Mouse (Mus musculus): ENCODE measurements around the gene Gatad2b.
"Not testable (repeated sequence)": the region's sequence is repeated elsewhere in the genome, so short reads cannot be mapped to it uniquely, and the experiment has no call there.

Gene Gatad2b

DNA sequence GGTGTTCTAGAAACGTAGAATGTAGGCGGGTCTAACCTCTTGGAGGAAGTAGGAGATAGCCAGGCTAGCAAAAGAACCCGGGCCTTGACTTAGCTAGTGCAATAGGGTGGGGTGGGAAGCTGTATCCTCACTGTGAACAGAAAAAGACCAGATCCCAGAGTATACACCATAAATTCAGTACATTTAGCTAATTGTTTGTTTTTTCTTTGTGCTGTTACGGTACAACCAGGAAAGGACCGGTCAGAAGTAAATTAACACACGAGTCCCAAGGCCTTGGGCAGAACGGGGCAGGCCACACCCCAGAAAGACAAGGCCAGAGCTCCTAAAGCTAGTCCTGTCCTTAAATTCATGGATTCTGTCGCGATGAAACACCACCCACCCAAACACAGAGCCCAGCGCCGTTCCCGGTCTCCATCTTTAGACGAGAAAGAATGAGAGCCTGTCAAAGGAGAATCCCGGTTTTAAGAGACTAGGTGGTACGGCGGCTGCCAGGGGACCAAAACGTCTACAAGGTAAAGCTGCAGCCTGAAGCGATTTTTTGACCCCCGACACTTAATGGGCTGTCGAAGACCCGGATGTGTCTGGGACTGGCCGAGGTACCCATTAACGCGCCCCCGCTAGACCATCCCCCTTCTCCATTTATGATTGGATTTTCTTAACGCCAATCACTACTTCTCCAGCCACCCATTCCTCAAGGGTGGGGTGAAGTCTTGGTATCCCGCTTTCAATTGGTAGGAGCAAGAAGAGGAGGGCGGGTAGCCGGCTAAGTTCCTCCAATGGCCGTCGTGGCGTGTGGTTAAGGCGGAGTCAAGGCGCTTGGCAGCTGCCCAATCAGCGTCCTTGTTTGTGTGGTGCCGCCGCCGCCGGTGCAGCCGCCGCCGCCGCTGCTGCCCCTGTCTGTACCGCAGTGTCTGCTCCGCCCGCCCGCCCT is at the start of gene Gatad2b:
Gene Gatad2b, plus strand, starts transcription at position 834 of the 931 bp plus-strand sequence.
- DNase-seq (ENCODE audit: low read depth, low spot score) = peak; percentile 100

DNA sequence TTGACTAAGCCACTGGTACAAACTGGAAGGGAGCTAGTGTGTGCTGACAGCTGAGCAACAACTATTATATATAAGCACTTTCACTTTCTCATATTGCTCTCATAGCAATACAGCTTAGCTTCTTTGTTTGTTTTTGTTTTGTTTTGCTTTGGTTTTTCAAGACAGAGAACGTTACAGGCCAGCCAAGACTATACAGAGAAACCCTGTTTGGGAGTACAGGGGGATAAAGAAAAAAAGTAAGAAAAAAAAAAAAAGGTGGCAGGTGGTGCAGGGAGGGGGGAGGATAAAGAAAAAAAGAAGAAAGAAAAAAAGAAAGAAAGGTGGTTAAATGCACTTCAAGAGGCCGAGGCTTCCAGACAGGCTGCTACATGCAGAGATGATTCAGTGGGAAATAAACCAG is 47.6 kb upstream of the Gatad2b start:
- no peak for DNase-seq (ENCODE audit: low read depth, low spot score)

DNA sequence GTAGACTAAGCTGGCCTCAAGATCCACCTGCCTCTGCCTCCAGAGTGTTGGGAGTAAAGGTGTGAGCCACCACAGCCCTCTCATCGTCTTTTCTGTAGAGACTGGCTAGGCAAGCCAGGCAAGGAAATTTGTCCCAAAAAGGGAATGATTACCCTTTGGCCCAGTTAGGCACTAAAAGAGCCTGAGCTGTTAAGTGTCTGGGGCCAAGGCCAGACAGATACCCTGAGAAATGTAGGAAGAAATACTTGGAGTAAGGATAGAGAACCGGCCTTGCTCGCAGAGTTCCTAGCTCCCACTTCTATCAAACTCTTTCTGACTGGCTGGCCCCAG is 45.4 kb upstream of the Gatad2b start:
- DNase-seq (ENCODE audit: low read depth, low spot score) = no peak

DNA sequence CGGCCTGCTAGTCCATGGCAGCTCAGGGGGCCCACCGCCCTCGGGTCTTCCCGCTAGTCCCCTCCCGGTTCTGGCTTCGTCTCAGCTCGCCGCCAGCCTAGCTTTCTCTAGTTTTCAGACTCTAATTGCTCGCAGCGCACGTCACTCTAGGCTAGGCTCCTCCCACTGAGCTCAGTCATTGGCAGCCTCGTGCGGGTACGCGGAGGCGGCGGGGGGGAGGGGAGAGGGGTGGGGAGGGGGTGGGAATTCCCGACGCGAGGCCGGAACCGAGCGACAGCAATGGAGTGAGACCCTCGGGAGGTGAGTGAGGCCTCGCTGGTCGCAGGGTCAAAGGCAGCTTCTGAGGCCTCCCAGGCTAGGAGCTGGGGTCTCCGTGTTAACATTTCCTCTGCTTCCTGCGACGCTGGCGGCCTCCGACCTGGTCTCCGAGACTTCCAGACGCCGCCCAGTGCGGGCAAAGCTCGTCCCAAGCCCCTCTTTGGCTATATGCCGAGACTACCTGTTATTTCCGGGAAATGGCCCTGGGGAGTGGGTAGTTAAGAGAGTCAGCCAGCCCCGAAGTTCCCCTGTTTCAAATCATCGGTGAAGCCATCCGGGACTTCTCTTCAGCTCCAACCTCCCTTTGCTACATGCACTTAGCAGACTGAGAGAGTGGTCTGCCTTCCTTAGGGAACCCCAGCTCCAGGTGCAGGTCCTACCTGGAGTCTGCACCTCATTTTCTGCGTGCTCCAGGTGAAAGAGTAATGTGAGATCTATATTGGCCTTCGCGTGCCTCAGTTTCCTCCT is 44.8 kb upstream of the Gatad2b start, which contains the start of gene Slc39a1:
Gene Slc39a1, plus strand, starts transcription at position 213 of the 786 bp plus-strand sequence.
- peak; percentile 91 for DNase-seq (ENCODE audit: low read depth, low spot score)

DNA sequence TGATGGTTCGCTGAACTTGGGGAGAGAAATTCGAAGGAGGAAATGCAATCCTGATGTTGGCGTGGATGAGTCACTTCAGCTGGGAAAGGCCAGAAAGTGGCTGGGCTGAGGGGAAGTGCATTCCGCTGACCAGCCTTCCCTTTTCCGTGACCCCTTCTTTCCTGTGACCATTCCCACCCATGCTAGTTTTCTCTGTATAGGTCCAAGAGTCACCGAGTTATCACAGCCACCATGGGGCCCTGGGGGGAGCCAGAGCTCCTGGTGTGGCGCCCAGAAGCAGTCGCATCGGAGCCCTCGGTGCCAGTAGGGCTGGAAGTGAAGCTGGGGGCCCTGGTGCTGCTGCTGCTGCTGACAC is 44.3 kb upstream of the Gatad2b start:
- DNase-seq (ENCODE audit: low read depth, low spot score) = no peak

DNA sequence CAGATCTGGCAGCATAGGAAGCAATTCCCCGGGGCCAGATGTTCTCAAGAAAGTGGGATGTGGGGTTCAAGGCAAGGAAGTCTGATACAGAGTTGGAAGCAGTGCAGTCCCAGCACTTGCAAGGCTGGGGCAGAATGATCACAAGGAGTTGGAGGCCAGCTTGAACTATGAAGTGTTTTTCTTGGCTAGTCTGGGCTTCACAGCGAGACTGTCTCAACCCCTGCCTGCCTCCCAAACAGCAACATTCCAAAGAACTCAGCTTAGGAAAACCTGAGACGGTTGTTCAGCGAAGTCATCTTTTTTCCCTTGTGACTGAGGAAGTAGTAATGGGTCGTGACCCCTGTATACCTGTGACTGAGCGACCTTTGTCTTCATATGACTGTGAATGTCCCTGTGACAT is 42.2 kb upstream of the Gatad2b start:
- DNase-seq (ENCODE audit: low read depth, low spot score) = no peak

DNA sequence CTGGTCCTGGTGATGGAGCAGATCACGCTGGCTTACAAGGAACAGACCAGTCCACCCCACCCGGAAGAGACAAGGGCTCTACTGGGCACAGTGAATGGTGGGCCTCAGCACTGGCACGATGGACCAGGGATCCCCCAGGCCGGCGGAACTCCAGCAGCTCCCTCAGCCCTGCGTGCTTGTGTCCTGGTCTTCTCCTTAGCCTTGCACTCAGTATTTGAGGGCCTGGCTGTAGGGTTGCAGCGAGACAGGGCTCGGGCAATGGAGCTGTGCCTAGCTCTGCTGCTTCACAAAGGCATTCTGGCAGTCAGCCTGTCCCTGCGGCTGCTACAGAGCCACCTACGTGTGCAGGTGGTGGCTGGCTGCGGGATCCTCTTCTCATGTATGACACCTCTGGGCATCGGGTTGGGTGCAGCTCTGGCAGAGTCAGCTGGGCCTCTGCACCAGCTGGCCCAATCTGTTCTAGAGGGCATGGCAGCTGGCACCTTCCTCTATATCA is 41.2 kb upstream of the Gatad2b start:
- DNase-seq (ENCODE audit: low read depth, low spot score) = not testable (repeated sequence)

DNA sequence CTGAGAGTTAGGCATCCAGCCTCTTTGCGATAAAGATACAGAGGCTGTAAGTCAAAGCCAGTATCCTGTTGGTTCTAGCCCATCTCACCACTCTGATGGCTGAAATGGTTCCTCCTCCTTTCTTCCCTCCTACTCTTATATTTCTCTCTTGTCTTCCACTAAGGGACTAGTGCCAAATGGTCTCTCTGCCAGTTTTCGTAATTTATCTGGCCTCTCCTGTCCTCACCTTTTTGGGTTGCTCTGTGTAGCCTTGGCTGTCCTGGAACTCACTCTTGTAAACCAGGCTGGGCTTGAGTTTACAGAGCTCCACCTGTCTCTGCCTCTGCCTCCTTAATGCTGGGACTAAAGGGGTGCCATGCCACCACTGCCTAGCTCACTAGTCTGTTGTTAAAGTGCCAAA is 40.3 kb upstream of the Gatad2b start:
- not testable (repeated sequence) for DNase-seq (ENCODE audit: low read depth, low spot score)

DNA sequence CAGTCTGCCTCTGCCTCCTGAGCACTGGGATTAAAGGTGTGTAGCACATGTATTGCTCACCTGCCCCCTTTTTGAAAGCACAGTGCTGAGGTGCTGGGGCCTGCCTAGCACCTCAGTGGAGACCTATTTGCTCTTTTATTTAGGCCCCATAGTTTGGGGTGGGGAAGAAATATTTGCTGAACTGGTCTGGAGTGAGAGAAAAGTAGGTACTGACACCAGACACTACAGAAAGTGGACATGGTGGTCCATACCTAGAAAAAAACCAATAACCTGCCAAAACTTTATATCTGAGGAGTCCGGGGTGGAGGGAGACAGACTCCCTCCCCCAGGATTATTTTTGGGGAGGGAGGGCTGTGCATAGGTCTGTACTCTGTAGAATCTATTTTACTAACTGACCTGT is 39.8 kb upstream of the Gatad2b start:
- not testable (repeated sequence) for DNase-seq (ENCODE audit: low read depth, low spot score)

DNA sequence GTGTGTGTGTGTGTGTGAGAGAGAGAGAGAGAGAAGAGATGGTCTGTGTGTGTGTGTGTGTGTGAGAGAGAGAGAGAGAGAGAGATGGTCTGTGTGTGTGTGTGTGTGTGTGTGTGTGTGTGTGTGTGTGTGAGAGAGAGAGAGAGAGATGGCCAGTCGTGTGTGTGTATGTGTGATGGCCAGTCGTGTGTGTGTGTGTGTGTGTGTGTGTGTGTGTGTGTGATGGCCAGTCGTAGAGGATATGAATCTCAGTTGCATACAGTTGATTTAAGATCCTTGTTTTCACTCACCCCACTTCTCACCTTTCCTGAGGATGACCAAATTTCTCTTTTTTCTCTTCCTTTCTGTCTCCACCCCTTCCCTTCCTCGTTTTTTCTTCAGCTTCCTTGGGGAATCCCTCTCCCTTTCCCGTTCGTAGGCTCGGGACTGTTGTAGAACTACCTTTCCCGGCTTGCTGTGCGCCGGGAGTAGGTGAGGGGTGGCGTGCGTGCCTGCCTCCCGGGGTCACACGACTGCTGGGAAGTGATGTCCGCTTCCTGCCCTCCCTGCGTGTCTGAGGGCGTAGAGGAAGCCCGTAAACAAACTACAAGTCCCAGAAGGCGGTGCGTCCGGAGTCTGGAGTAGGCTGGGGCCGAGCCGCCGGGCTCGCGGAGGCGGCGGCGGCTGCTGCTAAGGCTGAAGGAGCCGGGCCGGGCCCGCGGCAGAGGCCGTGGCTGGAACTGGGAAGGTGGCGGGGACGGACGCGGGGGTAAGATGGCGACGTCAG is 39.1 kb upstream of the Gatad2b start, which contains the start of gene Crtc2:
Gene Crtc2, plus strand, starts transcription at position 511 of the 766 bp plus-strand sequence.
- peak; percentile 98 for DNase-seq (ENCODE audit: low read depth, low spot score)

DNA sequence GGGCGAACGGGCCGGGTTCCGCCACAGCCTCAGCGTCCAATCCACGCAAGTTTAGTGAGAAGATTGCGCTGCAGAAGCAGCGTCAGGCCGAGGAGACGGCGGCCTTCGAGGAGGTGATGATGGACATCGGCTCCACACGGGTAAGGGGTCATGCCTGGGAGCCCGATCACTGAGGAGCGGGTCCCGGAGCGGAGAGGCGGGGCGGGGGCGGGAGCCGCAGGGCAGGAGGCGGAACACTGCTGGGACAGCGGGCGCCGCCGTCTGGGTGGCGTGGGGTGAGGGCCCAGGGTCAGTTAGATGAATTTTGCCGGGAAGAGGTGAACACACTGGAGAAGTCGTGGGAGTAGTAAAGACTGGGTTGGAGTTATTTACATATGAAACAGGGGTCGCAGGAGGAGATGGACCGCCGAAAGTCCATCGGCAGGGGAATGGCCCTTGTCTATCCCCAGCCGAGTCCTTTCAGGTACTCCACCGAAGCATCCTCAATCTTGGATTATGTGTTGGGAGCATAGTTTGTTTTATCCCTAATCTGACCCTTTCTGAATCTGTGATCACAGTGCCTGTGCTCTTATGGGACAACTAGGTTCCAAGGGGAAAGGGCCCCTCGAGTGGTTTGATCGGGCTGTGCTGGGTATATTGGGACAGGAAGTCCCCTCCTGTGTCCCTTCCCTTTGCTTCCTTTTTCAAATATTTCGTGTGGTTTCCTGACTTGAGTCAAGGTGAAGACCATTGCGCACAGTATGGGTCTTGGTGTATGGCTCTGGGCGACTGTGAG is 38.4 kb upstream of the Gatad2b start:
- DNase-seq (ENCODE audit: low read depth, low spot score) = no peak

DNA sequence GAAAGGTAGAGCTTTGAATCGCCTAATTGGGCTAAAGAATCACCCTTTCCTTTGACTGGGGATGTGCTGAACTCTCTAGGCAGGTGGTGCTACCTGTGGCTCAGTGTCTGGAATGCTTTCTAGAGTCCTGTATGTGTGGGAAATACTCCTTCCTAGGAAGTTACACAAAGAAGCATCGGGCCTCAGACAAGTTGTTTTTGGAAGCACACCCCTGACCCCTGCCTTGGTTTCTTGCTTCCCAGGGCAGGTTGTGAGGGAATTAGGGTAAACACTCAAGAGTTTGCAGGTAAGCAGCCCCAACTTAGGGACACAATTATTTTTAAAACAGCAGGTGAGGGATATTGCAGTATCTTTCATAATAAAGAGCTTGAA is 37.8 kb upstream of the Gatad2b start:
- no peak for DNase-seq (ENCODE audit: low read depth, low spot score)

DNA sequence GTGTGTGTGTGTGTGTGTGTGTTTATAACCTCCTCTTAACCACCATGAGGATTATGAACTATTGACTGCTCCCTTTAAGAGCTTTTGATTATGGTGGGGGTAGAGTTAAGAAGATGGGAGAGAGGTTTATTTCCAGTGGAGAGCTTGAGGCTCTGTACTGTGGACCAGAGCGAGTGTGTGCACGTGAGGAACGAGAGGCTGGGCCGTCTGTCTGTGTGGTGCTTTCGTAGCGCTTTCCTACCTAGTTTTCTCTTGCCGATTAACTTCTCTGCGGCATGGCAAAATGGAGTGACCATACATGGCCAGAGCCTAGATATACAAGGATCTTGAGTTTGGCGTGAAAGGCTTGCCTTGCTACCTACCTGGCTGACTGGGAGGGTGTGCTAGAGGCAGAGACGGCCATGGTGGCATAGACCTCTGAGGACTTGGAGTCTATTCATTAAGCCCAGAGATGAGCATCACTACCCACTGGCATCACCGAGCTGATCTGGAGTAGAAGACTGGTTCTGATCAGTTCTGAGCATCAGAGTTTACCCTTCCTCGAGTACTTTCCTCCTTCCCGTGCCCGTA is 37.1 kb upstream of the Gatad2b start:
- no peak for DNase-seq (ENCODE audit: low read depth, low spot score)

DNA sequence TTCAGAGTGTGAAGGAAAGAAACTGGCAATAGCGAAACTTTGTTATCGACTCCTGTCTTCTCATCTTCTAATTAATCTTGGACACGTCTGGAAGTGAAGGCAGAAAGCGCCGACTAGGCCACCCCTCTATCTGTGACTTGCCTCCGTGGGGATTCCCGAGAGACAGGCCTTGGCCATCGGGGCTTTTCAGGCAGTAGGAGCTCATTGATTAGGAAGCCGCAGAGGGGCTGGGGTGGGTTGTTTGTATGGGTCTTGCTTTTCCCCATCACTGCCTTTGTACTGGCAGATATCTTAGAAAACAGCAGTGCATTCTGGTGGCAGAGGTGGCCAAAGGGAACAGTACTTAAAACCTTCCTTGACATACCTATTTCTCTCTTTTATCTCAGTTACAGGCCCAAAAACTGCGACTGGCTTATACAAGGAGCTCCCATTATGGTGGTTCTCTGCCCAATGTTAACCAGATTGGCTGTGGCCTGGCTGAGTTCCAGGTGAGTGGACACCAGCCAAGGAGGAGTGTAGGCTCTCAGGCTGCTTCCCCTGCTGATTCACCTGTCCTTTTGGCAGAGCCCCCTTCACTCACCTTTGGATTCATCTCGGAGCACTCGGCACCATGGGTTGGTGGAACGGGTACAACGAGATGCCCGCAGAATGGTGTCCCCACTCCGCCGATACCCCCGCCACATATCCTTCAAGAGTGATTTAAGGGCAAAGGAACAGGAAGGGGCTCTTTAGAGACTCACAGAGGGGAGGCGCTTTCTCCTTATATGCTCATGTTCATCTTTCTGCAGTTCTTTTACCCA is 36.0 kb upstream of the Gatad2b start:
- DNase-seq (ENCODE audit: low read depth, low spot score) = no peak

DNA sequence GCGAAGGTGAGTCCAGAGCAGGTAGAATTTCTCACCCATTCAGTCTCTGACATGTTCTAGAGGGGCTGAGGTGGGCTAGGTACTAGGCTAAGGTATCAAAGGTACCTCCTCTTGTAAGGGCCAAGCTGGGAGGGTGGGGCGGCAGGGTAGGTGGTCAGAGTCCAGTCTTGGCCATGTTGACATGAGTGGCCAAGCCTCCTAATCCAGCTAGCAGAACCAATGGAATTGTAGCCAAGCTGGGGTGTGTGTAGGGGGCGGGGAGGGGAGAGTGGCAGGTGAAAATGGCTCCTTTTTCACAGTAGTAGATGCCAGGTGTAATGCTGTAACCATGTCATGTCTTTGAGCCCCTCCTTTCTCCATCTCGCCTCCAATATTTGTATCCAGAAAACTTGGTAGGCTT is 34.5 kb upstream of the Gatad2b start:
- DNase-seq (ENCODE audit: low read depth, low spot score) = no peak

DNA sequence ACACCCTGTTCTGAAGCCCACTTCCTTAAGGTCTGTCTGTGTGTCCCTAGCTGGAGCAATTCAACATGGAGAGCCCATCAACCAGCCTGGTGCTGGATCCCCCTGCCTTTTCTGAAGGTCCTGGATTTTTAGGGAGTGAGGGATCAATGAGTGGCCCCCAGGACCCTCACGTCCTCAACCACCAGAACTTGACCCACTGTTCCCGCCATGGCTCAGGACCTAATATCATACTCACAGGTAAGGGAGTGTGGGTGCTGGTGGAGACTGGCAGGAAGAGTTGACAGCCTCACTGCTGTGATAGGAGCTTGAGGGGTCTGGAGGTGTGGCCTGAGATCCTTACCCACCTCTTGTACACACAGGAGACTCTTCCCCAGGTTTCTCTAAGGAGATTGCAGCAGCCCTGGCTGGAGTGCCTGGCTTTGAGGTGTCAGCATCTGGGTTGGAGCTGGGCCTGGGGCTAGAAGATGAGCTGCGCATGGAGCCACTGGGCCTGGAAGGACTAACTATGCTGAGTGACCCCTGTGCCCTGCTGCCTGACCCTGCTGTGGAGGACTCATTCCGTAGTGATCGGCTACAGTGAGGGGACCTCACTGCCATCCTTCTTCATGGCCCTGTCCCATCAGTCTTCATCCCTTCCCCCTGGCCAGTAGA is 29.7 kb upstream of the Gatad2b start:
- no peak for DNase-seq (ENCODE audit: low read depth, low spot score)

DNA sequence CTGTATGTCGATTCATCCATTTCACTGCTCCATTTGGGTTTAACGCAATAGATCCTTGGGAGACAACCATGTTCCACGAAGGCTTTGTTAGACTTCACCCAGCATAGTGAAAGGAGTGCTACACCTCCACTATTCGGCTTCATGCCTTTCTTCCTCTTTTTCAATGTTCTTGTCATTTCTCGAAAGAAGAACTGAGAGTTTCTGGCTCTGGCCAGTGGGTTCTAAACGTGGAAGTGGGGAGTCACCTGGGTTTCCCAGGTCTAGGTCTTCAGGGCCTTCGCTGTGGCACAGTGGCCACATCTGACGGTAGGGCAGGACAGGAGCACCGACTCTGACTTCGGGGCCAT is 28.3 kb upstream of the Gatad2b start:
- DNase-seq (ENCODE audit: low read depth, low spot score) = peak; percentile 27

DNA sequence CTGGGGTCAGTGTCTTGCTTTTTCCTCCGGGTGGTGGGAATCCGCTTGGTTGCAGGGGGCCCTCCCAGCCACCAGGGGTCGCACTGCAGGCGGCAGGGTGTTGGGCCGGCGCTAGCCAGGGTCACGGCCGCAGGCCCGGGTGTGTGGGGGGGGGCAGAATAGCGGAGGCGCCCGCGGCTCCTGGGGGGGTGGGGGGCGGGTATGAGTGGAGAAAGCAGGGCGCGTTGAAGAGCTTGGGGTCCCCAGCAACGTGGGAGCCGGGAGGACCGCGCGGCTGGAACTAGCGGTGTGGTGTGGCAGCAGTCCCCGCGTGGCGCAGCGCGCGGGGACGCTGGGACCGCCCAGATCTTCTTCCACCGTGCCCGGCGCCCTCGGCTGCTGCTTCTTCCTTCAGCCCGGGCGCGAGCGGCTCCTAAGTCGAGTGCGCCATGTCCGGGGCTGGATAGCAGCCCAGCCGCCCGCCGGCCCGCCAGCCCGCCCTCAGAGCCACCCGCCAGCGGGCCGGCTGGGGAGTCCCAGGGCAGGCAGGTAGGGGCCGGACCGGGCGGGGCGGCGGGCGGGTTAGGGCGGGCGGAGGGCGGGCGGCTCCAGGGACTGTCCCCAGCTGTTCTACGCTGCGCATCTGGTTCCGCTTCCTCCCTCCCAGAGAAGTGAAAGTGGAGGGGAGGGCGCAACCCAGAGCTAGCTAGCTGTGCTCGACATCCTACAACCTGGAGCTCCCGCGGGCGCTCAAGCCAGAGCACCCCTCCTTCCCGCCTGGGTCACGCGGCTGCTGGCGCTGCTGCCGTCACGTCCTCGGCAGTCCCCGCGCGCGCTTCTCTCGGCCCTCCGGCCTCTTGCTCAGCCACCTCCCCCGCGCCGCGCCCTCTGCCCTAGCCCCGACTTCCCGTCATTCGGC is 27.7 kb upstream of the Gatad2b start, which contains the start of gene Dennd4b:
Gene Dennd4b, plus strand, starts transcription at position 152 of the 898 bp plus-strand sequence.
- DNase-seq (ENCODE audit: low read depth, low spot score) = peak; percentile 76

Measured in telencephalon, adult 2 months (tissue).